Mouse (Mus musculus): ENCODE results near the gene Exoc2. TPM values are rescaled to one million over a fixed set of nuclear protein-coding genes. Genes with fewer than 3 reads are reported as not detected.

Gene Exoc2
- polyA plus RNA-seq, 1 experiment from 2014 or later: 17.1 TPM

DNA sequence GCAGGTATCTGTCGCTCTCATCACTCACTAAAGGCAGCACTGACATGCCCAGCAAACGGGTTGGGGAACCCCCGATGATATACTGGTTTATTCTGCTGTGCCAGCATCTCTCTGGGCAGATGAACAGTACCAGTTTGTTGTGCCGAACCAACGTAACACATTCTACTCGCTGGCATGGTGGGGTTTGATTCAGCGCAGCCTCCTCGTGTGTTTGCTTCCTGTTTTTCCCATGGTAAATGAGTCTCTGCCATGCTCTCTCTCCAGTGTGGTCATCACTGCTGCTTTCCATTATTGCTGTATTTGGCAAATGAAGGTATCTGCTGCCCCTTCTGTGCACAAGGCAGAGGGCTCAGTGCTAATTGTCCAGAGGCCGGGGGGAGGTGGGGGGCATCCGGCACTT, 15.8 kb upstream of the Exoc2 start:
- Histone ChIP-seq H3K27ac (ENCODE audit: low read length) (no peak overlapping the region), H3K9me3 (ENCODE audit: low read length) (no peaks in the 10 kb centered on the region), H3K36me3 (ENCODE audit: insufficient read depth, low read length) (no peaks in the 10 kb centered on the region), H3K4me2 (replicated peaks; ENCODE audit: low read depth, low read length) (no peak overlapping the region), H3K27me3 (replicated peaks; ENCODE audit: insufficient read depth, low read length) (0 out of 2 replicates have a peak, but pooled peaks cover 5% of the 10 kb centered on the region), H3K4me3 (ENCODE audit: low read depth, low read length) (no peak overlapping the region), H3K9ac (replicated peaks; ENCODE audit: low read depth) (no peak overlapping the region), H3K4me1 (ENCODE audit: insufficient read depth, low read depth, low read length) (no peaks in the 10 kb centered on the region)
- TF ChIP-seq CTCF (IDR thresholded peaks at IDR 0.05) (no peak), EP300 (IDR thresholded peaks at IDR 0.05) (no peak)
- ATAC-seq: no peak
- DNase-seq (ENCODE audit: low spot score): no peak
- WGBS: 69% methylated on average over 10 of the region's 10 CpGs

- WGBS: 78% methylated on average over 2 of the region's 2 CpGs
- Histone ChIP-seq H3K36me3 (ENCODE audit: insufficient read depth, low read length) (no peaks in the 10 kb centered on the region), H3K4me3 (ENCODE audit: low read depth, low read length) (no peak overlapping the region), H3K27ac (ENCODE audit: low read length) (no peak overlapping the region), H3K27me3 (replicated peaks; ENCODE audit: insufficient read depth, low read length) (0 out of 2 replicates have a peak, but pooled peaks cover 5% of the 10 kb centered on the region), H3K9me3 (ENCODE audit: low read length) (no peaks in the 10 kb centered on the region), H3K4me1 (ENCODE audit: insufficient read depth, low read depth, low read length) (no peaks in the 10 kb centered on the region), H3K9ac (replicated peaks; ENCODE audit: low read depth) (no peak overlapping the region), H3K4me2 (replicated peaks; ENCODE audit: low read depth, low read length) (no peak overlapping the region)
- ATAC-seq (0 out of 2 replicates have a peak, but pooled peaks have one; percentile 20), DNase-seq (ENCODE audit: low spot score) (peak; percentile 45)
- no peak for TF ChIP-seq EP300 (IDR thresholded peaks at IDR 0.05)
- no peak for TF ChIP-seq CTCF (IDR thresholded peaks at IDR 0.05)
Measured at GRCm38 (mm10) chr13:30987686-30988085, 13.8 kb upstream of the Exoc2 start.

GRCm38 (mm10) chr13:30986934-30987455, 13.1 kb upstream of the Exoc2 start:
- Histone ChIP-seq H3K27ac (ENCODE audit: low read length) (no peak overlapping the region), H3K9ac (replicated peaks; ENCODE audit: low read depth) (no peak overlapping the region), H3K9me3 (ENCODE audit: low read length) (no peaks in the 10 kb centered on the region), H3K4me3 (ENCODE audit: low read depth, low read length) (no peak overlapping the region), H3K36me3 (ENCODE audit: insufficient read depth, low read length) (no peaks in the 10 kb centered on the region), H3K4me2 (replicated peaks; ENCODE audit: low read depth, low read length) (peak overlapping the region; percentile 70; the same call in 1 of the 2 replicates), H3K4me1 (ENCODE audit: insufficient read depth, low read depth, low read length) (no peaks in the 10 kb centered on the region), H3K27me3 (replicated peaks; ENCODE audit: insufficient read depth, low read length) (0 out of 2 replicates have a peak, but pooled peaks cover 5% of the 10 kb centered on the region)
- 60% methylated on average over 10 of the region's 10 CpGs for WGBS
- DNase-seq (ENCODE audit: low spot score) (peak; percentile 21), ATAC-seq (no peak)
- no peak for TF ChIP-seq EP300 (IDR thresholded peaks at IDR 0.05)
- TF ChIP-seq CTCF (IDR thresholded peaks at IDR 0.05): no peak

DNA sequence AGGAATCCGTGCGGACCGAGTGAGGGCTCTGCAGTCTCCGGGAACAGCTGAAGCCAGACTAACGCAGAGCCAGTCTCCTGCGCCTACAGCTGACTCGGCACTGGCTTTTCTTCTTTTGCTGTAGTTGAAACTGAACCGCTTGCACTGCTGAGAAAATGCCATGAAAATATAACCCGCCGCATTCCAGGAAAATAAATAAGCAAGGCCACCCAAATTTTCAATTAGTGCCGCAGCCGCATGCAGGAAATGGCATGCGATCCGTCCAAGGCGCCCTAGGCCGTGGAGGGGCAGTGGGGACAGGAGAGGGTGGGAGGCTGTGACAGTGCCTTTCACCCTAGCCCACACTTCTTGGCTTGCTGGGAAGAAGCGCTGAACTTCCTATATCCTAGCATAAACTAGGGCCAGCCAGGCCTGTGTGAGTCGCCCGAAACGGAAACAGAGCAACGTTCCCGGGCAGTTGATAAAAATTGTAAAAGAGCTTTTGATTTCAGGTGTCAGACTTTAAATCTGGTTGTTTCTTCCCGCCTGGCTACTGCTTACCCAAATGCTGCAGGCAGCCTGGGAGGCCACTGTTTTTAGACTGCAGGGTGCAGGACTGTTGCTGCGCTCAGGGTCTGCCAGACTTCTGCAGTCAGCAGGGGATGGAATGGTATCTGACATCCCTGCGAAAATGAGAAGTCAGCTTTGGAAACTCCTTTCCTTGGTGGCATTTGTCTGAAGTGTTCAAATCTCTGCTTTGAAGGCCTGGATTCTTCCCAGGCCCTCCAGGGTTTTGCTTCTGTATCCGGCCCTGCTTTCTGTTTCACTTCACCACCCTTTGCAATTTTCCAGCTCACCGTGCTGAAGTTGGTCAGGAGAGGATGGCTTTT, 11.9 kb upstream of the Exoc2 start:
- ATAC-seq: peak; percentile 76

GRCm38 (mm10) chr13:30985275-30985597, 11.3 kb upstream of the Exoc2 start:
- DNase-seq (ENCODE audit: low spot score) (no peak), ATAC-seq (no peak)
- peak overlapping the region; percentile 50 for H3K9ac ChIP-seq (replicated peaks; ENCODE audit: low read depth)
- WGBS: 14% methylated on average over 13 of the region's 13 CpGs
- no peaks in the 10 kb centered on the region for H3K36me3 ChIP-seq (ENCODE audit: insufficient read depth, low read length)
- no peaks in the 10 kb centered on the region for H3K4me1 ChIP-seq (ENCODE audit: insufficient read depth, low read depth, low read length)
- H3K27ac ChIP-seq (ENCODE audit: low read length): peak overlapping the region; percentile 87
- no peaks in the 10 kb centered on the region for H3K9me3 ChIP-seq (ENCODE audit: low read length)
- 0 out of 2 replicates have a peak, but pooled peaks cover 5% of the 10 kb centered on the region for H3K27me3 ChIP-seq (replicated peaks; ENCODE audit: insufficient read depth, low read length)
- TF ChIP-seq CTCF (IDR thresholded peaks at IDR 0.05): no peak
- TF ChIP-seq EP300 (IDR thresholded peaks at IDR 0.05): no peak
- H3K4me3 ChIP-seq (ENCODE audit: low read depth, low read length): peak overlapping the region; percentile 39
- H3K4me2 ChIP-seq (replicated peaks; ENCODE audit: low read depth, low read length): peak overlapping the region; percentile 70

More for the DNA sequence above, 11.9 kb upstream of the Exoc2 start:
- peak overlapping the region; percentile 50 for H3K9ac ChIP-seq (replicated peaks; ENCODE audit: low read depth)
- peak overlapping the region; percentile 87 for H3K27ac ChIP-seq (ENCODE audit: low read length)
- no peaks in the 10 kb centered on the region for H3K4me1 ChIP-seq (ENCODE audit: insufficient read depth, low read depth, low read length)
- 0 out of 2 replicates have a peak, but pooled peaks cover 5% of the 10 kb centered on the region for H3K27me3 ChIP-seq (replicated peaks; ENCODE audit: insufficient read depth, low read length)
- no peaks in the 10 kb centered on the region for H3K9me3 ChIP-seq (ENCODE audit: low read length)
- peak; percentile 68 for DNase-seq (ENCODE audit: low spot score)
- no peaks in the 10 kb centered on the region for H3K36me3 ChIP-seq (ENCODE audit: insufficient read depth, low read length)
- H3K4me3 ChIP-seq (ENCODE audit: low read depth, low read length): peak overlapping the region; percentile 39
- peak overlapping the region; percentile 70 for H3K4me2 ChIP-seq (replicated peaks; ENCODE audit: low read depth, low read length)
- TF ChIP-seq CTCF (IDR thresholded peaks at IDR 0.05) (no peak), EP300 (IDR thresholded peaks at IDR 0.05) (no peak)
- 10% methylated on average over 27 of the region's 27 CpGs for WGBS

DNA sequence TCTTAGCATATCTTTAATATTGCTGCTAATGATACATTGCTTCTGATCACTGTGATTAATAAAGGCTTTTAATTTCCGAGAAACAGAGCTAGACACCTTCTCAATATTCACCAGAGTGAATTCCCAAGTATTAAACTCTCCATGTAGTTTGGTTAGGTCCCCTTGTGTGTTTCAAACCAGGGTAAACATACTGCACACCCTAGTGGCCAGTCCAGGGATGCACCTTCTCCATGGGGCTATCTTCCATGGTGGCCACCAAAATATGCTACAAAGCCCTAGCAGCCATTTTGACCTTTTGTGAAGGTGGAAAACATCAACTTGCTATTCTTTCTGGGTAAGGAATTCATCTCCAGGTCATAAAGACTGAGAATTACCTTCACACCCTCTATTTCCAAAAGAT, 7.8 kb upstream of the Exoc2 start:
- Histone ChIP-seq H3K4me3 (ENCODE audit: low read depth, low read length) (no peak overlapping the region), H3K27ac (ENCODE audit: low read length) (no peak overlapping the region), H3K27me3 (replicated peaks; ENCODE audit: insufficient read depth, low read length) (no peaks in the 10 kb centered on the region), H3K4me2 (replicated peaks; ENCODE audit: low read depth, low read length) (no peak overlapping the region), H3K36me3 (ENCODE audit: insufficient read depth, low read length) (no peaks in the 10 kb centered on the region), H3K9ac (replicated peaks; ENCODE audit: low read depth) (no peak overlapping the region), H3K9me3 (ENCODE audit: low read length) (no peaks in the 10 kb centered on the region), H3K4me1 (ENCODE audit: insufficient read depth, low read depth, low read length) (no peaks in the 10 kb centered on the region)
- ATAC-seq: peak; percentile 63
- WGBS: 76% methylated on average over 1 of the region's 1 CpGs
- TF ChIP-seq CTCF (IDR thresholded peaks at IDR 0.05) (peak; percentile 84), EP300 (IDR thresholded peaks at IDR 0.05) (no peak)
- peak; percentile 48 for DNase-seq (ENCODE audit: low spot score)
